Mouse (Mus musculus) liver, adult (tissue): Measurements from ENCODE around the gene Lsg1.

ENCODE experiments used
- GATA4 ChIP-seq: IDR thresholded peaks from 2 replicates; pipeline ENCODE4 v1.6.1; 2014; ENCODE audit warnings: mild to moderate bottlenecking, low read length; ENCODE audit not compliant: insufficient replicate concordance

Gene Lsg1

GRCm38 (mm10) chr16:30548291-30548690 lies 39.1 kb downstream of the Lsg1 start:
- no peak for TF ChIP-seq GATA4

DNA sequence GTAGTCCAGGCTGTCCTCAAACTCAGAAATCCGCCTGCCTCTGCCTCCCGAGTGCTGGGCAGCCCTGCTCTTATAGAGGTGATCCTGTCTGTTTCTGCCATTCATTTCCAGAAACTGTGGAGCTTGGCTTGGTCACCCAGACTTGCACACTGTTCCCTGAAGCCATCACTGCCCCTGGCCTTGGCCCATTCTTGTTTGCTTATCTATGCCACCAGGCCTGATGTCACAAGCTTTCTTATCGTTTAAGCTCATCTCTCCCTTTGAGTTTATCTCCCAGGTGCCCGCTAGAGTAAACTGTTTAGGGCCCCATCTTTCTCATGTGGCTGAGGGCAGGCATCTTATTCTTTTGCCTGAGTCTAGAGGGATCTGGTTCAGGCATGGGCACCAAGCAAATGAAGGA lies 42.7 kb downstream of the Lsg1 start:
- TF ChIP-seq GATA4, result no peak

DNA sequence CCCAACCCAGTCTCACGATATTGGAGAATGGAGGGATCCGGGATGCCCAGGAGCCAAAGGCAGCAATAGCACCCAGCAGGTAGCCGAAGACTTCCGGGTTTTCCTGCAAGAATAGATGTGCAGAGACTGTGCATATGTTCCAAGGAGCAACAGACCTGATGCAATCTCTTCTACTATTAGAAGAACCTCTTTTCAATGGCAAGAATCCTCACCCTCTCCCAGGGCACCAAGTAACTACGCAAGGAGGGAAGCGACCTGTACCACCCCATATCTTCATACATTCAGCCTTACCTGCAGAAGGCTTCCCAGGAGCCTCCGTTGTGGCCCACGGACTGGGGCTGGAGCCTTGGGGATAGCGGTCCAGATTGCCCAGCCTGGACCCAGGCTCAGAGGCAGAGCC lies 44.0 kb downstream of the Lsg1 start:
- TF ChIP-seq GATA4, result no peak

- TF ChIP-seq GATA4, result peak; percentile 71; the same call in 1 of the 2 replicates
Observed at GRCm38 (mm10) chr16:30542826-30543225, 44.6 kb downstream of the Lsg1 start.

DNA sequence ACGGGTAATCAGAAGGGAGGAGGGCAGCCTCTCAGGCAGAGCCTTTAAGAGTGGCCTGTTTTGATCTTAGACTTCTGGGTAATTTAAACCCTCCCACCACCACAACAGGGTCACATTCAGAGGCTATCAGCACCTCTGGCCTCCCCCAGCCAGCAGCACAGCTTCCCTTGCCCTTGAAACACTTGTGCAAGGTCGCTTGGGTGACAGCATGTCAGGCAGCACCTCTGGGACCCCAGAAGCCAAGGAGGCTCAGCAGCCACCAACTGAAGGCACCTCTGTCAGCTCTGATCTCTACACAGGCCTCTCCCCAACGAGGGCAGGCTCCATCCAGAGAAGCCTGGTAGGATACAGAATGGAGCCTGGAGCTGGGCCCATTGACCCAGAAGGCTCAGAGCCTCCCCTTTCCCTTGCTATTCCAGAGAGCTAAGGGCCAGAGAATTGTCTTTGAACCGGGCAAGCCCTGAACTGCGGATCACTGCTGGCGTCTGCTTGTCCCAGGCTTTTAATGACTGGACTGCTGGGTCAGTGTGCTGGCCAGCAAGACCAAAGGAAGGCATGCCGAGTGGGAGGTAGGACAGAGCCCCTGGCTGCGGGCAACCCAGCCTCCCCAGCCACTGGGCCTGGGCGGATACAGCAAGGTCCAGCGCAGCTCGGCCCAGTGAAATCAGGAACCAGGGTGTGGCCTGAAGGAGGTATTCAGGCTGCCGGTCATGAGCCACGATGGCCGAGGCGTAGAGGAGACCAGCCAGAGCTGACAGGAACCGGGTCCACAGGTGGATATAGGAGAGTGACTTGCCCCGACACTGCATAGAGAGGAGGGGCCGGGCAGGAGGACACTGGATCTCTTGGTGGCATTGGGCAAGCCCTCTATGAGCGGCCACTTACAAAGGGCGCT lies 47.0 kb downstream of the Lsg1 start:
- TF ChIP-seq GATA4, result no peak

GRCm38 (mm10) chr16:30539433-30539832 lies 48.0 kb downstream of the Lsg1 start:
- TF ChIP-seq GATA4, result no peak

GRCm38 (mm10) chr16:30535075-30535474 lies 52.3 kb downstream of the Lsg1 start:
- no peak for TF ChIP-seq GATA4

GRCm38 (mm10) chr16:30533592-30533991 lies 53.8 kb downstream of the Lsg1 start:
- TF ChIP-seq GATA4, result no peak

- TF ChIP-seq GATA4, result no peak
Observed at GRCm38 (mm10) chr16:30532929-30533328, 54.5 kb downstream of the Lsg1 start.

DNA sequence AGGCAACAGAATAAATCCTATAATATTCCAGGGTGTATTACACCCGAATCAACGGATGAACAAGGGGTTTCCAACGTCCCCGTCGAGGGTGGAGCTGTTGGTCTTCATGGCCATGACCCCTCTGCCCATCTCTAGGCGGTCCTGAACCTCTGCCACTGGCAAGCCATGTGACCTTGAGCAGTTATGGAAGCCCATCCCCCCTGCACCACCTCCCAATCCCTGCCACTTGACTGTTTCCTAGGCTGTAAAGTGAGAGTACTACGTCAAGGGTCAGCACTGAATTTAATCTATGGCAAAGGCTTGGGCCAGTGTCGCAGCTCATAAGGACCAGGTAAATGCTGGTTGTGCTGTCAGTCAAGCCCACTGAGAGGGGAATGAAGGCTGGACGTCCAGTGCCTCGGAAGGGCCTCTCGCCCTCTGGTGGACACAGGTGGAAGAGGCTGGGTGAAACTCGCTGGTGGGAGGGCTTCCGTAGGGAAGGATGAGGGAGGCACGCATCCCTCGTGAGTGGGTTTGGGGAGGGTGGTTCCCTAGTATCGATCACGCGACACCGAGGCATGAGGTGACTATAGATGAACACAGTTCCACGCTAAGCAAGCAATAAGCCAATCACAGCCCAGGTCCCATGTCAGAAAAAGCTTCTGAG lies 55.5 kb downstream of the Lsg1 start:
- no peak for TF ChIP-seq GATA4

- TF ChIP-seq GATA4, result no peak
Observed at GRCm38 (mm10) chr16:30530815-30531214, 56.6 kb downstream of the Lsg1 start.

- no peak for TF ChIP-seq GATA4
Observed at GRCm38 (mm10) chr16:30528386-30528785, 59.0 kb downstream of the Lsg1 start.

DNA sequence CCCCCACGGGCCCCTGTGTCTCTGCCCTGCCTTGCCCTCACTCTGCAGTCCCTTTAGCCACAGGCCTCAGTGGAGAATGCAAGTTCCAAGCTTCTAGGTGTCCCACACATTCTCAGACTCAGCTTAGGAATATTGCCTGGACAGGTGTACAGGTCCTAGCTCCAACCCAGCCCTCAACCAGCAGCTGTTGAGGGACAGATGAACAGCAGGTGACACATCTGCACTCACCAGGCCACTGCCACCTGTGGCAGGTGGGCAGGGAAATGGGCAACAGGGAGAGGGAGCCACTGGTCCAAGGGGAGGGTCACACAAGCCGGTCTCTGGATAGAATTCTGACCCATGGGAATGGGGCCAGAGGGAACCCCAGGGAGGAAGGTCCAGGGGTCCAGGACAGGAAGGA lies 59.5 kb downstream of the Lsg1 start:
- no peak for TF ChIP-seq GATA4

- TF ChIP-seq GATA4, result no peak
Observed at GRCm38 (mm10) chr16:30525756-30526155, 61.6 kb downstream of the Lsg1 start.

DNA sequence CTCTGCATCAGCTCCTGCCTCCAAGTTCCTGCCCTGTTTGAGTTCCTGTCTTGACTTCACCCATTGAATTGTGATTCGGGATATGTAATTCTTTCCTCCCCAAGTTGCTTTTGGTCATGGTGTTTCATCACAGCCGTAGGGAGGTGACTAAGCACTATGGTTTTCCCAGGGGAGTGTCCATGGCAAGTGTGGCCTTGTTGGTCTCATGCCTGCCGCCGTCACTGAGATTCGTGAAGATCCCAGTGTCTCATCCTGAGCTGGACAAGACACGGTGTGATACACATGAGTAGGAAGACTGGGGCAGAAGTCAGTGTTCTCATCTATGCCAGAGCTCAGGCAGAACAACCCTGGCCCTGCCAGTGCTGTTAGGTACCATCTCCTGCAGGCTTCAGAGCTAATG lies 62.9 kb downstream of the Lsg1 start:
- no peak for TF ChIP-seq GATA4

DNA sequence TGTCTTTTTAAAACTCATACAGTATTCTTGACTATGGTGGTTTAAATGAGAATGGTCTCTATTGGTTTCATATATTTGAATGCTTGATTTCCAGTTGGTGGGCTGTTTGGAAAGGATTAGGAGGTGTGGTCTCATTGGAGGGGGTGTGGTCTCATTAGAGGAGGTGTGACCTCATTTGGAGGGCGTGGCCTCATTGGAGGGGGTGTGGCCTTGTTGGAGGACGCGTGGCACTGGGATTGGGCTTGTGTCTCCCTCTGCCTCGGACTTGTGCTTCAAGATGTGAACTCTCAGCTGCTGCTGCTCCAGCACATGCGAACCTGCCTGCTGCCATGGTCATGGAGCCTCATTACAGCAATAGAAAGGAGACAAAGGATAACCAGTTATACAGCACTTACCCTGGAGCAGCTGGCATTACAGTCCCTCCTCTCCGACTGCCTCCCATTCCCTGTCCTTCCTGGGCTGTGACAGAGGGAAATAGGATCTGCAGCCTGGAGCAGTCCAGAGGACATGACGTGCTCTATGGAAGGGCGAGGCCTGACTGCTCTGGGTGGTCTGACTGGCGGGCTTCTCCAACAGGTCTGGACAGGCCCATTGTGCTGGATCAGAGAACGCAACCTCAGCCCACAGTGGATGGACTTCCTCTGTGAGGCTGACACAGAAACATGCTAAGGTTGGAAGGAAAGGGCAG lies 65.0 kb downstream of the Lsg1 start:
- no peak for TF ChIP-seq GATA4
